Mouse (Mus musculus): ENCODE results near the gene Rsl1. TPM values are rescaled to one million over a fixed set of nuclear protein-coding genes. Genes with fewer than 3 reads are reported as not detected.

Gene Rsl1
- polyA plus RNA-seq (2012; ENCODE audit: low replicate concordance): 0.08 and 0.12 TPM in 2 replicates

DNA sequence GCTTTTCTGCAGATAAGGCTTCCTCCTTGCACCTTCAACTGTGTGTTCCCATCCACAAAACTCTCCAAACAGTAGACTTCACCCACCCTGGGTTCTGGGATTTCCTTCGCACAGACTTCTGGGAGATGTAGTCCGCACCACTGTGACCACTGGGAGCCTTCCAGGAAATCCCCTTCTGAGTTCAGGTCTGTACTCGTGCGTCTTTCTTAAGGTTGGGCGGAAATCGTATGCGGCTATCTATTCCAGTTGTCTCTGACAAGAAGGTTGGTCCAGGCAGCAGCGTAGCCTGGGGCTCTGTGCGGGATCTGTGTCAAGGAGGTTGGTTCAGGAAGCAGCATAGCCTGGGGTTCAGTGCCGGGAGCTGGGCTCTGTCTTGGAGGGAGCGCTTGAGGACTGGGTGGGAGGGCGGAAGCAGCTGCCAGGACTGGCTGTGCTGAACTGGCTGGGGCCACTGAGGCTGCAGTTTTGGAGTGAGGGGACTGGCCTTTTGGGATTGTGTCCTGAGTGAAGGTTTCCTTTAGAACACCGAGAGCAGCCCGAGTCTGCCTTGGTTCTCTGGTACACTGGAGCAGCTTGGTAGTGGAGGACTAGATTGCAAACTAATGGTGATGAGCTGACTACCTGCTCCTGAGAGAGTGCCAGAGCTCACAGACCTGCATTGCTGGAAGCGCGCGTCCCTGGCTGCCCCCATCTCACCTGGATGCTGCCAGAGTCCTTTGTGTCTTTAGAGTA, at the start of gene Rsl1:
TSS of gene Rsl1 (plus strand) at position 192 of the 732 bp plus-strand sequence.

DNA sequence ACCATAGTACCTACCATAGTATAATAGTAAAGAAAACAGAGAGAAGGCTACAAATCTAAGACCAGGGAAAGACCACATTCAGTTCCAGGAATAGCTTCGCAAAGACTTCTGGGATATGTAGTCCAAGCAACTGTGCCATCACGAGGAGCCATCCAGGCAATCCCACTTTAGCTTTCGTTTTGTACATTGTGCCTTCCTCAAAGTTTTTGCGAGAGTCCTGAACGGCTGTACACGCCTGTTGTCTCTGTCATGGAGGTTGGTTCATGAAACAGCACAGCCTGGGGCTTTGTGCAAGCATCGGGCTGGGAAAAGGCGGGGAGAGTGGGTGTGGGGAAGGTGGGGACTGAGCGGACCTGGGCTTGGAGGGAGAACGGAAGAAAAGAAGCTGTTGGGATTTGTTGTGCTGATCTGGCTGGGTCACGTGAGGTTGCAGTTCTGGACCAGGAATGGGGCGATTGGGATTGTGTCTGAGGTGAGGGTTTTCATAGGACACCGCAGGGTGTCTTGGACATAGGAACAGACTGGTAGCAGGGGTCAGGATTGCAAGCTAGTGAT, 21.4 kb downstream of the Rsl1 start, which contains the start of gene Zfp455:
TSS of gene Zfp455 (plus strand) at position 167 of the 555 bp plus-strand sequence.

Other genes starting within 250 kb of the Rsl1 start
- gene Zfp712, start 112.0 kb upstream of the Rsl1 start, polyA plus RNA-seq (2012; ENCODE audit: low replicate concordance): 0.11 TPM in 1 of 2 replicates, not detected in the other
- not detected in 2 replicates for gene Zfp708, start 75.2 kb upstream of the Rsl1 start, polyA plus RNA-seq (2012; ENCODE audit: low replicate concordance)
- gene Gm28557, start 64.6 kb upstream of the Rsl1 start, polyA plus RNA-seq (2012; ENCODE audit: low replicate concordance): 0.16 TPM in 1 of 2 replicates, not detected in the other
- gene Rslcan18, start 56.9 kb upstream of the Rsl1 start, polyA plus RNA-seq (2012; ENCODE audit: low replicate concordance): not detected in 2 replicates
- 0.07 and 0.44 TPM in 2 replicates for gene Zfp759, start 51.5 kb upstream of the Rsl1 start, polyA plus RNA-seq (2012; ENCODE audit: low replicate concordance)
- gene Zfp455, start 21.3 kb downstream of the Rsl1 start, polyA plus RNA-seq (2012; ENCODE audit: low replicate concordance): 0.18 TPM in 1 of 2 replicates, not detected in the other
- gene Zfp458, start 105.3 kb downstream of the Rsl1 start, polyA plus RNA-seq (2012; ENCODE audit: low replicate concordance): 0.06 and 0.10 TPM in 2 replicates
- gene Zfp457, start 133.3 kb downstream of the Rsl1 start, polyA plus RNA-seq (2012; ENCODE audit: low replicate concordance): not detected in 2 replicates
- 0.16 and 0.20 TPM in 2 replicates for gene Zfp595, start 159.4 kb downstream of the Rsl1 start, polyA plus RNA-seq (2012; ENCODE audit: low replicate concordance)
- not detected in 2 replicates for gene Gm28044, start 187.4 kb downstream of the Rsl1 start, polyA plus RNA-seq (2012; ENCODE audit: low replicate concordance)
- gene Zfp953, start 187.4 kb downstream of the Rsl1 start, polyA plus RNA-seq (2012; ENCODE audit: low replicate concordance): 0.25 TPM in 1 of 2 replicates, not detected in the other
- gene Gm28041, start 202.6 kb downstream of the Rsl1 start, polyA plus RNA-seq (2012; ENCODE audit: low replicate concordance): not detected in 2 replicates
- 0.19 TPM in 1 of 2 replicates, not detected in the other for gene Zfp456, start 202.6 kb downstream of the Rsl1 start, polyA plus RNA-seq (2012; ENCODE audit: low replicate concordance)
- gene Zfp429, start 226.6 kb downstream of the Rsl1 start, polyA plus RNA-seq (2012; ENCODE audit: low replicate concordance): 2.2 TPM in 1 of 2 replicates, not detected in the other
- 0.38 TPM in 1 of 2 replicates, not detected in the other for gene Zfp459, start 248.2 kb downstream of the Rsl1 start, polyA plus RNA-seq (2012; ENCODE audit: low replicate concordance)

All from leukemia stem cell, adult 10-12 weeks (primary cell).